In genomic region chrX:152341496-152341895, GRCm38 (mm10) we compare ENCODE assay signal across 8 mouse cellular contexts. TPM values are rescaled to one million over a fixed set of nuclear protein-coding genes. Genes with fewer than 3 reads are reported as not detected.
A peak's percentile ranks its signal among the peaks of the same experiment; 100 is the strongest.
DNase-seq lines count a peak whose midpoint lies in the region; ATAC-seq and TF ChIP-seq lines count a peak whose summit lies in the region.

No protein-coding gene starts in this region.

- peaks cover 88% of the 10 kb centered on the region for H3K27me3 ChIP-seq in heart, embryonic 10.5 days (ENCODE audit: insufficient read depth, poor library complexity, severe bottlenecking)
- H3K27me3 ChIP-seq in C2C12 (ENCODE audit: control insufficient read depth, insufficient read depth, insufficient read length), result no peaks in the 10 kb centered on the region
- peaks cover 26% of the 10 kb centered on the region for H3K27me3 ChIP-seq in hindbrain, embryonic 16.5 days (replicated peaks; ENCODE audit: control insufficient read depth, insufficient read depth, low read length)
- H3K27me3 ChIP-seq in midbrain, embryonic 13.5 days, result peaks cover 93% of the 10 kb centered on the region

- H3K4me3 ChIP-seq in heart, embryonic 10.5 days, result peak overlapping the region; percentile 72
- peak overlapping the region; percentile 42 for H3K4me3 ChIP-seq in C2C12 (ENCODE audit: insufficient read depth, poor library complexity, severe bottlenecking)
- H3K4me3 ChIP-seq in hindbrain, embryonic 16.5 days (ENCODE audit: low read length), result peak overlapping the region; percentile 59
- H3K4me3 ChIP-seq in midbrain, embryonic 13.5 days (replicated peaks), result peak overlapping the region; percentile 65

- no peak for ATAC-seq in hindbrain, embryonic 16.5 days
- ATAC-seq in midbrain, embryonic 13.5 days, result no peak

- no peak for TF ChIP-seq CTCF in C2C12 (IDR thresholded peaks at IDR 0.05; ENCODE audit: control insufficient read depth, insufficient read depth, insufficient read length)

- peaks cover 5% of the 10 kb centered on the region; the same call in 1 of the 2 replicates for H3K4me1 ChIP-seq in heart, embryonic 10.5 days
- H3K4me1 ChIP-seq in hindbrain, embryonic 16.5 days (ENCODE audit: control insufficient read depth, insufficient read depth, low read depth, low read length), result peaks cover 8% of the 10 kb centered on the region
- peaks cover 29% of the 10 kb centered on the region for H3K4me1 ChIP-seq in midbrain, embryonic 13.5 days (replicated peaks)

- H3K4me2 ChIP-seq in hindbrain, embryonic 16.5 days (ENCODE audit: low read length), result peak overlapping the region; percentile 71
- peak overlapping the region; percentile 61 for H3K4me2 ChIP-seq in midbrain, embryonic 13.5 days (replicated peaks)

- 29% methylated on average over 11 of the region's 11 CpGs for WGBS in heart, embryonic 10.5 days
- WGBS in hindbrain, embryonic 16.5 days, result 25% methylated on average over 11 of the region's 11 CpGs
- WGBS in midbrain, embryonic 13.5 days, result 34% methylated on average over 11 of the region's 11 CpGs

- H3ac ChIP-seq in C2C12 (ENCODE audit: control insufficient read depth, insufficient read length, low read depth), result peak overlapping the region; percentile 51

- no peaks in the 10 kb centered on the region for H3K9me3 ChIP-seq in heart, embryonic 10.5 days
- no peaks in the 10 kb centered on the region for H3K9me3 ChIP-seq in hindbrain, embryonic 16.5 days (ENCODE audit: control insufficient read depth, low read length)
- H3K9me3 ChIP-seq in midbrain, embryonic 13.5 days, result no peaks in the 10 kb centered on the region

- peak overlapping the region; percentile 83 for H3K9ac ChIP-seq in hindbrain, embryonic 16.5 days (ENCODE audit: low read depth, low read length)
- peak overlapping the region; percentile 80 for H3K9ac ChIP-seq in midbrain, embryonic 13.5 days (replicated peaks)

- H3K79me2 ChIP-seq in C2C12 (ENCODE audit: control insufficient read depth, insufficient read depth), result peaks cover 28% of the 10 kb centered on the region

- peaks cover 9% of the 10 kb centered on the region for H3K79me3 ChIP-seq in C2C12 (ENCODE audit: low read depth)

- no peak for DNase-seq in heart, embryonic 10.5 days (ENCODE audit: low spot score)
- DNase-seq in heart, adult 8-10 months (ENCODE audit: low spot score), result no peak
- DNase-seq in cerebellum, postnatal 14 days, result peak; percentile 25 to 43
- DNase-seq in spleen, postnatal 4 days (ENCODE audit: low spot score in 2 of 2), result no peak
- no peak for DNase-seq in layer of hippocampus, adult 9-10 months (ENCODE audit: low spot score)

- H3K27ac ChIP-seq in heart, embryonic 10.5 days, result peak overlapping the region; percentile 91
- H3K27ac ChIP-seq in hindbrain, embryonic 16.5 days (ENCODE audit: low read depth, low read length), result peak overlapping the region; percentile 90
- peak overlapping the region; percentile 88 for H3K27ac ChIP-seq in midbrain, embryonic 13.5 days

- peaks cover 16% of the 10 kb centered on the region for H3K36me3 ChIP-seq in heart, embryonic 10.5 days
- peaks cover 10% of the 10 kb centered on the region for H3K36me3 ChIP-seq in C2C12 (ENCODE audit: control insufficient read depth, insufficient read depth)
- H3K36me3 ChIP-seq in hindbrain, embryonic 16.5 days (ENCODE audit: control insufficient read depth, insufficient read depth, low read length), result 0 out of 2 replicates have a peak, but pooled peaks cover 3% of the 10 kb centered on the region
- H3K36me3 ChIP-seq in midbrain, embryonic 13.5 days, result peaks cover 24% of the 10 kb centered on the region

TF ChIP-seq in C2C12, 6 proteins besides CTCF, POLR2A, EP300 and RAD21:
- no peak for TF ChIP-seq MYOD1 (IDR thresholded peaks at IDR 0.05; ENCODE audit: control insufficient read depth, insufficient read length, low read depth)
- no peak for TF ChIP-seq USF1 (IDR thresholded peaks at IDR 0.05; ENCODE audit: low read depth)
- no peak for TF ChIP-seq FOSL1 (IDR thresholded peaks at IDR 0.05; ENCODE audit: insufficient read depth, low read length, poor library complexity, severe bottlenecking)
- no peak for TF ChIP-seq CEBPB (IDR thresholded peaks at IDR 0.05; ENCODE audit: low read depth)
- no peak for TF ChIP-seq MAX (IDR thresholded peaks at IDR 0.05)
- TF ChIP-seq MYOG (IDR thresholded peaks at IDR 0.05; ENCODE audit: control insufficient read depth, extremely low read depth, insufficient read length), result no peak

RNA-seq across cellular contexts. Expression of gene Tspyl2, which starts 0.7 kb away (rescaled TPM):
- 19.4 and 29.2 TPM in 2 replicates for polyA plus RNA-seq in heart, embryonic 10.5 days (2016; fragmentation: Nextera tagmentation; extraction: Ambion mirVana)
- 10 to 100 TPM; 10.9 to 17.1 (median 11.9) TPM for total RNA-seq in heart, adult 8-10 months (2022)
- 18.8 TPM for polyA plus RNA-seq in C2C12 (2012; fragmentation: generic; extraction: Trizol)
- 58.2 and 59.7 TPM in 2 replicates for polyA plus RNA-seq in hindbrain, embryonic 16.5 days (2015; fragmentation: Nextera tagmentation; extraction: Ambion mirVana)
- polyA plus RNA-seq in midbrain, embryonic 13.5 days (2015; fragmentation: Nextera tagmentation; extraction: Ambion mirVana), result 50.8 and 56.4 TPM in 2 replicates

RNA-seq across cellular contexts. Expression of gene Kantr, which starts 14.2 kb away (rescaled TPM):
- 9.2 and 15.3 TPM in 2 replicates for polyA plus RNA-seq in heart, embryonic 10.5 days (2016; fragmentation: Nextera tagmentation; extraction: Ambion mirVana)
- 1 to 10 TPM; 2.3 to 5.2 (median 2.5) TPM for total RNA-seq in heart, adult 8-10 months (2022)
- 1.5 TPM for polyA plus RNA-seq in C2C12 (2012; fragmentation: generic; extraction: Trizol)
- polyA plus RNA-seq in hindbrain, embryonic 16.5 days (2015; fragmentation: Nextera tagmentation; extraction: Ambion mirVana), result 30.1 and 34.5 TPM in 2 replicates
- 29.7 and 31.7 TPM in 2 replicates for polyA plus RNA-seq in midbrain, embryonic 13.5 days (2015; fragmentation: Nextera tagmentation; extraction: Ambion mirVana)

RNA-seq across cellular contexts. Expression of gene Gpr173, which starts 27.0 kb away (rescaled TPM):
- 2.2 and 3.0 TPM in 2 replicates for polyA plus RNA-seq in heart, embryonic 10.5 days (2016; fragmentation: Nextera tagmentation; extraction: Ambion mirVana)
- under 1 TPM in 3 of 4 experiments, not detected in 1; 0.22 to 0.65 (median 0.41) TPM for total RNA-seq in heart, adult 8-10 months (2022)
- polyA plus RNA-seq in C2C12 (2012; fragmentation: generic; extraction: Trizol), result 4.5 TPM
- polyA plus RNA-seq in hindbrain, embryonic 16.5 days (2015; fragmentation: Nextera tagmentation; extraction: Ambion mirVana), result 8.5 and 10.7 TPM in 2 replicates
- 10.8 and 12.2 TPM in 2 replicates for polyA plus RNA-seq in midbrain, embryonic 13.5 days (2015; fragmentation: Nextera tagmentation; extraction: Ambion mirVana)

Comparison
In these comparisons a context has a peak if more than half of its experiments do, and no peak if none do; other contexts are left out.
1. DNase-seq: peak in cerebellum, postnatal 14 days (2 of 2); none in heart, embryonic 10.5 days (single experiment), heart, adult 8-10 months (single experiment), spleen, postnatal 4 days (0 of 2) and layer of hippocampus, adult 9-10 months (single experiment).
2. Peak in every context shown above with its lines, with median percentiles within 50 percentile points of each other: H3K27ac ChIP-seq and H3K4me3 ChIP-seq.